Mouse (Mus musculus) lung, postnatal 36 days (tissue): Measurements from ENCODE around the gene Ttc27.
"Not testable (repeated sequence)": the region's sequence is repeated elsewhere in the genome, so short reads cannot be mapped to it uniquely, and the experiment has no call there.

Experiments used
- DNase-seq: peaks from one replicate; pipeline ENCODE4 v3.0.0; 2022; ENCODE audit warnings: mixed read lengths

Ttc27 gene

GRCm38 (mm10) chr17:74717618-74718151, at the start of gene Ttc27:
Ttc27 (plus strand) TSS chr17:74717732.
- DNase-seq, result peak; percentile 99

GRCm38 (mm10) chr17:74668010-74668409, 49.5 kb upstream of the Ttc27 start:
- DNase-seq, result no peak

GRCm38 (mm10) chr17:74670031-74670430, 47.5 kb upstream of the Ttc27 start:
- peak; percentile 80 for DNase-seq

DNA sequence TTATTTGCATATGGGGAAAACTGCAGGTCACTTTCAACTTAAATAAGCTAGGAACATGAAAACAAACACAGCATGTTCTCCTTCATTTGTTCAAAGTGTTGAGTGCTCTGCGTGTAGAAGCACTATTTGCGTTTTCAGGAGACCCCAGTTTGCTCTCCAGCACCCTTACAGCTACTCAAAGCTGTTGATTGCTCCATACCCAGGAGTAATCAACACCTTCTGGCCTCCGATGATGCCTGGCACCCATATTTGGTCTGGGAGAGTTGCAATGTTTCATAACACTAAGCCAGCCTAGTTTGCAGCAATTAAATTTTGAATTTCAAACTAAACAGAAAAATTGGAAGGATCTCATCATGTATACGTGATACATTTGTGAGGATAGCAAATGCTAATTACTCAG, 45.1 kb upstream of the Ttc27 start:
- DNase-seq, result peak; percentile 62

DNA sequence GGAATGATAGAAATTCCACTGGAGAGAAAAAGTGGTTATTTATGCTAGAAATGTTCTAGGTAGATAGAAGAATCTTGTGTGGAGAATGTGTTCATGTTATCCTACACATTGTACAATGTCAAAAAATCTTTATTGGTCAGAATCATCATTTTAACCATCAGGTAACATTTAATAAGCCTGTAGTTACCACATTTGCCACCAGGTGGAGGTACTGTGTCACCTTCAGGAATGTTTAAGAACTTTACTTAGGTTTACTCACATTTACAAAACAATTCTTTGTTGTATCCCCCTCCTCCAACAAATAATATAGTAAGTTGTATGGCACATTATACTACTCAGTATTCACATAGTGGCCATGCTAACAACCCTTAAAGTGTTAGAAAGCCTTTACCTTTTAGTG, 44.3 kb upstream of the Ttc27 start:
- peak; percentile 86 for DNase-seq

DNA sequence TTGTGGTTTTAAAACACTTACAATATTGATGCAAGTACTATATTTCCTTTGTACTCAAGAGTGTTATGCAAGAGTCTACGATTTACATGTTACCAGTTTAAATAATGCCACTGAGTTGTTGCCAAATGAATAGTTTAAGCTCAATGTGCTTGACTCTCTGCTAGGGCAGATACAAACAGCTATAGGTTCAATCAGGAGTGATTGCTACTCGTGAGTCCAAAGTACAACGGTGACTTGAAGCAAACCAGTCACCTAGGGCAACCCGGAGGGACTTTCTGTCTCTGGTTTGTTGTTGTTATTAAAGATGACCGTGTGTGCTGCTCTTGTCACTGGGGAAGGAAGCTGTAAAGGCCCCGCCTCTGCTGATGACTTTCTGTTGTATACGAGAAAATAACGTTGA, 39.5 kb upstream of the Ttc27 start:
- DNase-seq, result peak; percentile 5

GRCm38 (mm10) chr17:74684927-74685326, 32.6 kb upstream of the Ttc27 start:
- no peak for DNase-seq

GRCm38 (mm10) chr17:74688555-74688954, 29.0 kb upstream of the Ttc27 start:
- DNase-seq, result no peak

DNA sequence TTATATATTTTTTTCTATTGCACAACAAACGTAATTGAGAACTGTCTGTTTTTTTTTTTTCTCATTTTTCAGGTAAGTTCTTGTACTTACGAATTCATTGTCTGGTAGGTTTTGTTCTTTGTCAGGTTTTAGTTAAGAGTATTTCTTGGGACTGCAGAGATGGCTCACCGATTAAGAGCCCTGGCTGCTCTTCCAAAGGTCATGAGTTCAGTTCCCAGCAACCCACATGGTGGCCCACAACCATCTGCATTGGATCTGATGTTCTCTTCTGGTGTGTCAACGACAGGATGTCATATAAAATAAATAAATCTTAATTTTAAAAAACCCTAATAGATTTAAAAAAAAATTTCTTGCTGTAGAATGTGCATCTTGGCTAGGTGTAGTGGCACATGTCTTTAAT, 28.1 kb upstream of the Ttc27 start:
- DNase-seq, result no peak

DNA sequence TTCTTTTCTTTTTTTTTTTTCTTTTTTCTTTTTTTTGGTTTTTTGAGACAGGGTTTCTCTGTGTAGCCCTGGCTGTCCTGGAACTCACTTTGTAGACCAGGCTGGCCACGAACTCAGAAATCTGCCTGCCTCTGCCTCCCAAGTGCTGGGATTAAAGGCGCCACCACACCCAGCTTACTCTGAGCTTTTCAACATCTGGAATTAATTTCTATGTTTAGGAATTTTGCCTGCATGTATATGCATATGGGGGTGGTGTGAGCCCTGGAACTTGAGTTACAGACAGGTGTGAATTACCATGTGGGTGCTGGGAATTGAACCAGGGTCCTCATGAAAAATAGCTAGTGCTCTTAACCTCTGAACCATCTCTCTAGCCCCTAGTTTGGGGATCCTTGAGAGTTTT, 15.9 kb upstream of the Ttc27 start:
- not testable (repeated sequence) for DNase-seq

GRCm38 (mm10) chr17:74705480-74705879, 12.1 kb upstream of the Ttc27 start:
- no peak for DNase-seq

DNA sequence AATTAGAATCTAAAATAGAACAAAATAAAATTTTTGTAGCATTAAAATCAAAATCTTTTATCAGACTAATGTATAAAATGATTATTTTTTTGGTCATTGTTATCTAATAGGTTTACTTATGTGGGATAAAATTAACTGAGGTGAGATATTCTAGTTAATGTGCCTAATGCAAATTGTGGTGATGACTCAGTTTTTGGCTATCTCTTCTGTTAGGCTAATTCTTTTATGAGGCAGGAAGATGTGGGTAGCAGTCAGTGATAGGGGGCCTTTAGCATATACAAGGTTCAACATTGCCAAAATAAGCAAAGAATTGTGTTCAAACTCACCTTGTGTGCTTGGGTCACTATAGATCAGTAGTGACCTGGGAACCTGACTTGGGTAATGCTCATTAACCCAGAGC, 10.9 kb upstream of the Ttc27 start:
- DNase-seq, result no peak

DNA sequence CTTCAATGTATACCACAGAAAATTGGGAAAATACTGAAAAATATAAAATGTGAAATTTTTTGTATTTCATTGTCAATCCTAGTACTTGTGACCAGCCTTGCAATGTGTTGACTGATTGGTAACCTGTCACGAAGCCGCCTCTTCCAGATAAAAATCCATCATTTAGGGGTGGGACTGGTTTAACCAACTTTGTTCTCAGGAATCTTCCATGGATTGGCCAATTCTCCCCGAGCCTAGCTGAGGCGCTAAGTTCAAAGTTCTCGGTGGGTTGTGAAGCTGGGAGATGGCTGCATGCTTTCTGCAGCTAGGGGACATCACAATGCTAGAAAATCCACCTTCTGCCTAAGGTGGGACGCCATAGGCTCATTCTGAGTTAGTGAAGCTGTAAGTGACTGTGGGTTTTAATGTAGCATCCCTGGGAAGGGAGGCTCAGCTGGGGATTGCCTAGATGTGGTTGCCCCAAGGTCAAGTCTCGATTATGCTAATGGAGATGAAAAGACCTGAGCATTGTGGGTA, 9.8 kb upstream of the Ttc27 start:
- no peak for DNase-seq

DNA sequence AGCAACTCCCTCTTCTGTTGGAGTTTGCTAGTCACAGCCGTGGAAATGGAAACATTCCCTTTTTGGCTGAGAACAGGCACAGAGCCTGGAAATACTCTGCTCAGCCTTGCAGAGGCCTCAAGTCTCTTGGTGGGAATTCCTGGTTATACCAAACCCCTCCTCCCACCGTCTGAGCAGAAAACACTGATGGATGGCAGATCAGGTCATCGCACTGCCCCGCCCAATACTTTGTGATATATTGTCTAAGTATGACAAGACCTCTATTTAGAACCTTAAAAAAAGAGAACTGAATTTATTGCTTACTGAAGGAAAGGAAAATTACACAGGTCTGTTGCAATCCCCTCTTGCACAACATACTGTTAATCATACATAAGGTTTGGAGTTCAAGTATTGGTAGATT, 6.8 kb upstream of the Ttc27 start:
- DNase-seq, result peak; percentile 68

DNA sequence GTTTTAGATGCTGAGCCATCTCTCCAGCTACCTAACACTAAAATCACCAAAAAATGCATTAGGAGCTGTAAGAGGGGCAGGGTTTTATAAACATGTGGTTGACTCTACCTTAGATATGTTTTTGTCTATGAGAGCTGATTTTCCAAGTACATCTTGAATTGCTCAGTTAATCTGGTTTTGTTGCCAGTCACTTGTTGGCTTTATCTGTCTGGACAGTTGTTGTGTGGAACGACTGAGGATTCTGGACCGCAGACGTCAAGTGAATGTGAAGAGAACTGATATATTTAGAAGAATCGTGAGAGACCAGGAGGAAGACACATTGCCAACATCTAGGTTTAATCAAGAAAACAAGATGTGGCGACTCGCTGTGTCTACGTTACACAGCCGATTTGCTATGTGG, 5.9 kb upstream of the Ttc27 start:
- no peak for DNase-seq

DNA sequence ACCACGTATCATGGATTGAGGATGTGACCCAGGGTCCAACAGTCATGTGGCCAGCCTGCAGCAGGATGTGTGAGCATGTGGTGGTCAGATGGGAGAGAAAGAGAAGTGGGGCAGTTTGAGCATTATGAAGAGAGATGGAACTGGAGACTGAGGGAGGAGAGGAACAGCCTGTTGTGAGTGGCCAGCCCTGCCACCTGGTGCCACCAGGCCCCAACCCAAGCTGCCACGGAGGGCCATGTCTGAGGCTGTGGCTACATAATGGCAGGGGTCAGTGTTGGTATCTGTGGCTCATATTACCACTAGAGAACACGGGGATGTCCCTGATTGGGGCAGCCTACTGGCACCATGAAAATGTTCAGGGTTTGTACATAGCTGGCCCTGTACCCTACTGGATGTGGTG, 2.4 kb upstream of the Ttc27 start:
- DNase-seq, result no peak

GRCm38 (mm10) chr17:74715724-74716123, 1.8 kb upstream of the Ttc27 start:
- DNase-seq, result no peak

GRCm38 (mm10) chr17:74716643-74717042, 889 bp upstream of the Ttc27 start:
- DNase-seq, result no peak

DNA sequence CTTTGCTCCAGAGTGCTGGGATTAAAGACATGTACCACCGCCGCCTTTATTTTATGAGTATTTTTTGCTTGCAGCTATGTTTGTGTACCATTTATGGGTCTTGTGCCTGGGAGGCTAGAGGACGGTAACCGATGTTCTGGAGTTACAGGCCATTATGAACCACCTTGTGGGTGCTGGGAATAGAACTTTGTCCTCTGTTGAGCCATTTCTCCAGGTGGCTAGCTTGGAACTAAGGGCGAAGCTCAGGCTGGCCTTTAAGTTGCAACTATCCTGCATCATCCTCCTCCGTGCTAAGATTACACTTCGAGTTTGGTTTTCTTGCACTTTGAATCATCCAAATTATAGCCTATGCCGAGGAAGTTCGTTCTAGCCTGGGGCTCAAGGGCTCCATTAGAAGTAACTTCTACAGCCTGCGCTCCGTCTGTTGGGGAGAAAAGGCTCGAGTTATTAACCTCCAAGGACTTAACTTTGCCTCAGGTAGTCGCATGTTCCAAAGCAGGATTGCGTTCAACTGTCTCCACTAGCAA, 378 bp upstream of the Ttc27 start:
- DNase-seq, result no peak

- DNase-seq, result peak; percentile 17
Observed at GRCm38 (mm10) chr17:74732872-74733271, 15.3 kb downstream of the Ttc27 start.

- no peak for DNase-seq
Observed at GRCm38 (mm10) chr17:74735392-74735791, 17.9 kb downstream of the Ttc27 start.

DNA sequence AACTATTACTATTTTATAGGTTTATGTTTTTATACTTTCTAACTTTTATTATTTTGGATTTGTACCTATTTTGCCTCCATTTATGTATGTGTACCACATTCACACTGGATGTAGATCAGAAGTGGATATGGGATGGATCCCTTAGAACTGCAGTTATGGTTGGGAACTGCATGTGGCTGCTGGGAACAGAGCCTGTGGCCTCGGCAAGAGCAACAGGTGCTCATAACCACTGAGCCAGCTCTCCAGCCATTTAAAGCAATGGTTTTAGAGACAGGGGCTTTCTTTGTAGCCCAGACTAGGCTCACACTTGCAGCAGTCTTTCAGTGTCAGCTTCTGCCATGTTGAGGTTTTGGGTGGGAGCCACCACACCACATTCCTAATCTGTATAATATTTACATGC, 32.1 kb downstream of the Ttc27 start:
- no peak for DNase-seq

DNA sequence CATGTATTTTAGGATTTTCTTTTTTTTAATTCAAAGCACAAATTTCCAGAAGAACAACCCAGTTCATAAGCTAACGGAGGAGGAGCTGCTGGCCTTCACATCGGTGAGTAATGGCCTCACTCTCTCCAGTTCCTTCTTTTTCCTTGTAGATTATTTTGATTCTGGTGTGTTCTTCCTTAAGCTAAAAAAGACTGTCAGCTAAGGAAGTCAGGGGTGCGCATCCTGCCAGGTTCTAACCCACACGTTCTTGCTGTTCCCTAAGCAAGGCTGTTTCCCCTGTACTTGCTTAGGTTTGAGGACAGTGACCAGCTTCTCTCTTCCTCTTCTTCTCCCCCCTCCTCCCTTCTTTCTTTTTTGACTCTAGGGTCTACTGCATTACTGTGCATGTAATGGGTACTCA, 33.5 kb downstream of the Ttc27 start:
- no peak for DNase-seq

- no peak for DNase-seq
Observed at GRCm38 (mm10) chr17:74752906-74753627, 35.5 kb downstream of the Ttc27 start.
